Mouse (Mus musculus) left cerebral cortex, adult 2 months (tissue): ENCODE measurements at regions not wholly inside any gene's neighbourhood (a gene's known extent, or its start where the extent isn't known, plus 50 kb on each side); places are given as distances from the start of the nearest gene placed in this dataset.
"Not testable (repeated sequence)": the region's sequence is repeated elsewhere in the genome, so short reads cannot be mapped to it uniquely, and the experiment has no call there.

Source experiments
- DNase-seq, 2 experiments: peaks; one replicate each; pipeline ENCODE4 v3.0.0; 2021 to 2022; ENCODE audit warnings: low spot score in 2 of 2, mixed read lengths in 1 of 2; ENCODE audit errors: extremely low spot score in 1 of 2
- H3K27ac ChIP-seq: fragments of 200-600 bp; 2 replicates; pipeline ENCODE4 v1.8.1; 2022
- H3K4me3 ChIP-seq: fragments of 200-600 bp; 2 replicates; pipeline ENCODE4 v1.8.1; 2022
- CTCF ChIP-seq: fragments of 200-600 bp; IDR thresholded peaks from 2 replicates; pipeline ENCODE4 v1.8.1; 2022; ENCODE audit warnings: antibody characterized with exemption, mild to moderate bottlenecking, moderate library complexity
- intact Hi-C: fragments of 180-260 bp; cut with DNase I; formaldehyde crosslinking; loops from one replicate; pipeline ENCODE4 v1.15.1; 2025

DNA sequence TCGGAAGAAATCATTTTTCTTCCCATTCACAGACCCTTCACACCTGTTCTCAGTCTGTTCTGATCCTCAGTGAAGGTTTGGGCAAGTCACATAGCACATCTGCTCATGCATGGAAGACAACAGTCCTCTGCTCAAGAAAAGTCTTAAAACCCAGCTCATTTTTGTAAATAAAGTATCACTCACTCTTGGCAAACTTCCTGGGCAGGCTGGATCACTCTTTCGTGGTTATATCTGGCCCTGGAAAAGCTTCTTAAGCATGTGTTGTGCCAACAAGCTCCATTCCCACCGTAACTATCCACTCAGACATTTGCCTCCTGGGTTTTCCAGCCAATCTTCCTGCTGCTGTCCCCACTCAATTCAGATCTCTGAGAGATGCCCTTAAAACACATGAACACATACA lies 103.2 kb upstream of the Cep85l start:
- TF ChIP-seq CTCF, result no peak
- no peak for DNase-seq
- no peak overlapping the region for H3K27ac ChIP-seq
- intact Hi-C loops, result no loop called here
- no peak overlapping the region for H3K4me3 ChIP-seq

DNA sequence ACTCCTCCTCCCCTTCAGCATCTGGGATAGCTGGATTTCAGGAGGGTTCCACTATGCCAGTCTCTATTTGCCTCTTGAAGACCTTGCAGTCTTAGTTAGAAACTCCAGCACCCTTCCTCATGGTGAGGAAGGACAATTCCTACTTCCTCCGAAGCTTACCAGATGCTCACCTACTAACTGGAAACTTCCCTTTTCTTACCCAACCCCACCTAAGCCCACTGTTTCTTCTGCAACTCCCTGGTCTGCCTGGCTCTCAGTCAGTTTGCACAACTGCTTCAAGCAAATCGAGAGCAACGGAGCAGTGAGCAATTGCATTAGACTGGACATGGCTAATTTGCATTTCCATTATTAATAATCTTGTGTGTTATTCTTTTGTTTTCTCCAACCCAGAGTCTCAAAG lies 90.5 kb upstream of the Cep85l start:
- intact Hi-C loops, result no loop called here
- TF ChIP-seq CTCF, result no peak
- no peak overlapping the region for H3K4me3 ChIP-seq
- H3K27ac ChIP-seq, result no peak overlapping the region
- DNase-seq, result no peak

GRCm38 (mm10) chr10:53469611-53470010 lies 89.9 kb upstream of the Cep85l start:
- no peak for DNase-seq
- no peak overlapping the region for H3K4me3 ChIP-seq
- TF ChIP-seq CTCF, result no peak
- intact Hi-C loops, result loop anchor here (2.0 kb wide), 1 partner anchor 31 kb away; no protein-coding TSS in a partner anchor
- H3K27ac ChIP-seq, result no peak overlapping the region

DNA sequence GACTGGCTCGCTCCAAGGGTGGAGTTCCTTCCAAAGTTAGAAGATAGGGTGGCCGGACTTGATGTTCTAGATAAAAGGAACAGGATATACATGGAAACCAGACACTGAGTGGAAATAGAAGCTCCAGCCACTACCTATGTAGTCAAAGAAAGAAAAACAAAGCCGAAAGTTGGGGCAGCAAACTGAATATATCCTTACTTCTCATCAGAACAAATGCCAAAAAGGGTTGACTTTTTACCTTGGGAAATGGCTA lies 88.5 kb upstream of the Cep85l start:
- intact Hi-C loops, result loop anchor here (2.0 kb wide), 1 partner anchor 33 kb away; no protein-coding TSS in a partner anchor
- H3K27ac ChIP-seq, result no peak overlapping the region
- no peak for DNase-seq
- no peak overlapping the region for H3K4me3 ChIP-seq
- TF ChIP-seq CTCF, result no peak

- no peak for TF ChIP-seq CTCF
- intact Hi-C loops, result loop anchor here (2.0 kb wide), 1 partner anchor 33 kb away; no protein-coding TSS in a partner anchor
- no peak for DNase-seq
These were observed 87.9 kb upstream of the Cep85l start for GRCm38 (mm10) chr10:53467472-53468292.

GRCm38 (mm10) chr10:53466851-53467250 lies 87.1 kb upstream of the Cep85l start:
- no peak for DNase-seq
- H3K27ac ChIP-seq, result peak overlapping the region; percentile 61; the same call in 1 of the 2 replicates
- H3K4me3 ChIP-seq, result no peak overlapping the region
- TF ChIP-seq CTCF, result no peak
- intact Hi-C loops, result no loop called here

More at GRCm38 (mm10) chr10:53467472-53468292, 87.9 kb upstream of the Cep85l start:
- H3K27ac ChIP-seq, result peak overlapping the region; percentile 53; the same call in 1 of the 2 replicates
- H3K4me3 ChIP-seq, result no peak overlapping the region

- no peak overlapping the region for H3K4me3 ChIP-seq
- H3K27ac ChIP-seq, result peak overlapping the region; percentile 61
- intact Hi-C loops, result no loop called here
- no peak for DNase-seq
- TF ChIP-seq CTCF, result no peak
These were observed 86.5 kb upstream of the Cep85l start for GRCm38 (mm10) chr10:53466261-53466660.

DNA sequence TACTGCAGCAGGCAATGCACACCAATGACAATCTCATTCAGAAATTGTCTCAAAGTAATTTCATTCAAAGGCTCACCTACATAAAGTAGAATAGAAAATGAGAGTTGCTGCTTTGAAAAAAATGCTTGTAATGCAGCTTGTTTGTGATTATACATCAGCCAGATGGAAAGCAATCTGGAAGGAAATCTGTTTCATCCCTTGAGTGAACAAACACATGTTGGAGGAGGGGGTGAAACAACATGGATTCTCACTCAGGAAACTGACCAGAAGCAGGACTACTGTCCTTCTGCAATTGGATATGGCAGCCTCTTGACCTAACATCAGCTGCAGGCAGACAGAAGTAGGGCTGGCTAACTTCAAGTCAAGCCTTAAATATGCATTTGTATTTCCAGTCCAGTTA lies 84.8 kb upstream of the Cep85l start:
- Histone ChIP-seq H3K27ac (no peak overlapping the region), H3K4me3 (no peak overlapping the region)
- no peak for DNase-seq
- intact Hi-C loops, result loop anchor here (5.0 kb wide), 1 partner anchor 117 kb away; no protein-coding TSS in a partner anchor
- TF ChIP-seq CTCF, result no peak

DNA sequence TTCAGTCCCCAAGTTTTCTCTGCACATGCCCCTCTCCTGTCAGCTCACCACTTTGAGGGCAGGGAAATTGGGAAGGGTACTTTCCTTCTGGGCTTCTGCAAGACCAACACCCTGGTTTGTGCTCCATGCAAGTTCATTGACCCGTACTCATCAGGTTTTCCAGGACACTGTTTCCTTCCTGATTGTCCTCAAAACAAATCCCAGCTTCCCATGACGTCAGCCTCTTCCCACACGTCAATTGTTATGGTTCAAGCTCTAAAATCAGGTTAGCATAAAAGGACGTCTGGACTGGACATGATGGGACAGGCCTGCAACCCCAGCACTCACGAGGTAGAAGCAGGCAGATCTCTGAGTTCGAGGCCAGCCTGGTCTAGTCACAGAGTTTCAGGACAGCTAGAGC lies 84.3 kb upstream of the Cep85l start:
- Histone ChIP-seq H3K27ac (no peak overlapping the region), H3K4me3 (no peak overlapping the region)
- no peak for TF ChIP-seq CTCF
- intact Hi-C loops, result loop anchor here (5.0 kb wide), 1 partner anchor 117 kb away; no protein-coding TSS in a partner anchor
- no peak for DNase-seq

DNA sequence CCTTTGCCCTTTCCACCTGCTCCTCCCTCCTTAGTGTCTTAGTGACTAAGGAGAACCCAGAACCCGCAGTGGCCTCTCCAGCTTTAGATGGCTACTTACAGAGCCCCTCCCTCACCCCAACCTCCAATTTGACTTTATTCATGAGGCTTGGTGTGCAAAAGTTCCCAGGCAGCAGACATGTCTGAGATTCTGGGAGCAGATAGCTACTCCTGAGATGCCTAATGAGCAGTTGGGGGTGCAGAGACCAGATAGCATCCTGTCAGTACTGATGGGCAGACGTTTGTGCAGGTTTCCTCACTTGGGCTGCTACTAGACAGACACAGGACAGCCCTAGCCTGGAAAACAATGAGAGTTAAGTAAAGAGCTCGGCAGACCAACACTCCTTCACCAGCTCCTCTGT lies 83.7 kb upstream of the Cep85l start:
- H3K27ac ChIP-seq, result no peak overlapping the region
- no peak overlapping the region for H3K4me3 ChIP-seq
- no peak for DNase-seq
- intact Hi-C loops, result loop anchor here (5.0 kb wide), 1 partner anchor 116 kb away; no protein-coding TSS in a partner anchor
- TF ChIP-seq CTCF, result no peak

- intact Hi-C loops, result loop anchor here (5.0 kb wide), 1 partner anchor 115 kb away; no protein-coding TSS in a partner anchor
- H3K4me3 ChIP-seq, result no peak overlapping the region
- TF ChIP-seq CTCF, result no peak
- H3K27ac ChIP-seq, result peak overlapping the region; percentile 36; the same call in 1 of the 2 replicates
- no peak for DNase-seq
These were observed 82.9 kb upstream of the Cep85l start for GRCm38 (mm10) chr10:53462449-53463308.

GRCm38 (mm10) chr10:53461070-53461781 lies 81.5 kb upstream of the Cep85l start:
- peak; percentile 41 for TF ChIP-seq CTCF
- Histone ChIP-seq H3K27ac (no peak overlapping the region), H3K4me3 (no peak overlapping the region)
- DNase-seq, result no peak
- intact Hi-C loops, result loop anchor here (5.0 kb wide), 1 partner anchor 114 kb away; no protein-coding TSS in a partner anchor

GRCm38 (mm10) chr10:53459706-53460105 lies 80.0 kb upstream of the Cep85l start:
- not testable (repeated sequence) for H3K4me3 ChIP-seq, H3K27ac ChIP-seq, DNase-seq
- intact Hi-C loops, result loop anchor here (5.0 kb wide), 1 partner anchor 112 kb away; no protein-coding TSS in a partner anchor
